Mouse (Mus musculus) thymus, postnatal 0 days (tissue): ENCODE measurements at regions not wholly inside any gene's neighbourhood (a gene's known extent, or its start where the extent isn't known, plus 50 kb on each side); places are given as distances from the start of the nearest gene placed in this dataset.

Source experiments
- DNase-seq: peaks from one replicate; pipeline ENCODE4 v3.0.0-alpha.2; 2015; ENCODE audit warnings: low spot score

DNA sequence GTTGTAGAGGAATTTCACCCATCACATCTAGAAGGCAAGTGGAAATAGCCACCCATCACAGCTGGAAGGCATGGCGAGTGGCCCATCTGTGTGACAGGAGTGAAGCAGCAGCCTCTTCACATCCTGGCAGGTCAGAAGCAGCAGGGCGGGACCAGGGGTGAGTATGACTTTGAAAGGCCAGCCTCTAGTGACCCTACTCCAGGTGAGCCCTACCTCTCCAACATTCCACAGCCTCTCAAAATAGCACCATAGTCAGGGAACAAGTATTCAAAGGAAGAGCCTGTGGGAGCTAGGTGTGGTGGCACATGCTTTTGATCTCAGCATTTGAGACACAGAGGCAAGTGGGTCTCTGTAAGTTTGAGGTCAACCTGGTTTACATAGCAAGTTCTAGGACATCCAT, 284.9 kb downstream of the Hhipl2 start:
- no peak for DNase-seq

GRCm38 (mm10) chr1:183712895-183713294, 294.9 kb downstream of the Hhipl2 start:
- no peak for DNase-seq

GRCm38 (mm10) chr1:183717060-183717459, 296.0 kb upstream of the Dusp10 start:
- no peak for DNase-seq

DNA sequence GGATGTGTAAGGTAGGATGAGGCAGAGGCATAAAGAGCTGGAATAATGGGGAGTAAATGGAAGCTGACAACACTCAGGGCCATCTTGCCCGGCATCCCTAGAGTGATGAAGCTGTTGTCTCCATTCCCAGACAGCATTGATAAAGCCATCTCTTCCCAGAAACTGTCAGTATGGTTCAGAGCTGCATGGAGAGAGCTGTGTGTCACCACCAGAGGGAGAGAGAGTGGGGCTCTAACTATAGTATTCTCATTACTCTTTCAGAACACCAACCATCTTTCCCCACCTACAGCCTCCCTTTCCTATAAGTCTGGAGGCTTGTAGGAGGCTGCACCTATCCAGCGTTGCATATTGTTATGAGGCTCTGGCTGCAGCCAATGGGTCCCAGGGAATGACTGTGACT, 264.0 kb upstream of the Dusp10 start:
- no peak for DNase-seq

GRCm38 (mm10) chr1:183754500-183754899, 258.6 kb upstream of the Dusp10 start:
- no peak for DNase-seq

- DNase-seq, result no peak
Observed at GRCm38 (mm10) chr1:183756716-183757115, 256.4 kb upstream of the Dusp10 start.

DNA sequence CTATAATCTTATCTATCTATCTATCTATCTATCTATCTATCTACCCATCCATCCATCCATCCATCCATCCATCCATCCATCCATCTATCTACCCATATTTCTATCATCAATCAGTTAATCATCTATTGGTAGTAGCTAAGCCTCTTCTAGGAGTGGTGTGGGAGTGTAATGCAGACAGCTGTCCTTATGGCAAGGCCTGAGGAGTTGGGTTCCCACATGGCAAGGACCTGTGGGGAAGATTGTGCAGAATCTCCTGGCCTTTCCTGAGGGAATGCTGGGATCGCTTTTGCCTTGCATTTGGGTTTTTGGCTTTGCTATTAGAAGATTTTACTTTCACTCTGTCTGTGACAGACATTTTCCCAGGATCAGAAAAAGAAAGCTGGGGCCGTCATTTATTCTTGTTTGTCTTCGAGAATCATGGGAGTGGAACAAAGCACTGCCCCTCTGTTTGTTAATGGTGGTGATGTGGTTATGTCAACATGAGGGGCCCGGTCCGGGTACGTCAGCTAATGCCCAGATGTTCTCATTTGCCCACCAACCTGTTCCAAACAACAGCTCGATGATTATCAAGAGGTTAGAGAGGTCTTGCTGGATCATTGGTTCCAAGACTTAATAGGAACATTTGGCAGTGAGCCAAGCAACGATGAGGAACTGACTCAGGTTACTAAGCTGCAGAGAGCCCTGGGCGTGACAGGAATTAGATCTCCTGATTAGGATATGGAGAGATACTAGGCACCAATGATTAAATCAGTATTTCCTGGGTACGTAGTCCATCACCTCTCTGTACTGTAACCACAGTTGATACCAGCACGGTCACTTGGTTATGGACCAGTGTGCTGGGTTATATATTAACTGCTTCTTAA, 249.0 kb upstream of the Dusp10 start:
- DNase-seq, result no peak

GRCm38 (mm10) chr1:183772844-183773243, 240.3 kb upstream of the Dusp10 start:
- no peak for DNase-seq

GRCm38 (mm10) chr1:183780180-183780579, 232.9 kb upstream of the Dusp10 start:
- DNase-seq, result no peak

GRCm38 (mm10) chr1:183780779-183781178, 232.3 kb upstream of the Dusp10 start:
- no peak for DNase-seq

DNA sequence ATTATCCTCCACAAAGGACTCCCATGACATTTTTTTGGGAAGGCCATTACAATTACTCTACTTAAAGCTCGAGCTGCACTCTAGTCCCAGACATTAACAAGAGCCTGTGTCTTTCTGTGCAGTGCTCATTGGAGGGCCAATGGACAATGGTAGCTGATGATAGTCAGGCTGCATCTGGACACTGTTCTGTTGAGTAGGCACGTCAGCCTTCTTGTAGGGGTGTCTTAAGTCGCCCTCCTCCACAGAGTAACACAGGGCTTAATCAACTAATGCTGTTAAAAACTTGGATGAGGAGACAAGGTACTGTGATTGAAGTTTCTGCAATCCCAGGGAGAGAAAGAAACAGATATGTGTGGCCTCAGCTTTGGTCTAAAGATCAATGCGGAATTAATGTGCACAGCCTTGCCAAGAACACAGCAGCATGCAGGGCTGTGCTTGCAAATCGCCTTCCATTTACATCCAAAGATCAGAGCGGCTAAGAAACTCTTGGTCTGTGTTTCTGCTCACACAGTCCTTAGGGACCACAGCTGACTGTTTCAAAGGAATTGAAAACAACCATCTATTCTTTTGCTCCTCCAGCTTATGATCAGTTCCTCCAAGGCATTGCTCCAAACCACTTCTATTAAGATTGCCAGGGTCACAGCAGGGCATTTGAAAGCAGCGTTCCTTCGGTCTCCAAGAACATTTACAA, 229.5 kb upstream of the Dusp10 start:
- no peak for DNase-seq

DNA sequence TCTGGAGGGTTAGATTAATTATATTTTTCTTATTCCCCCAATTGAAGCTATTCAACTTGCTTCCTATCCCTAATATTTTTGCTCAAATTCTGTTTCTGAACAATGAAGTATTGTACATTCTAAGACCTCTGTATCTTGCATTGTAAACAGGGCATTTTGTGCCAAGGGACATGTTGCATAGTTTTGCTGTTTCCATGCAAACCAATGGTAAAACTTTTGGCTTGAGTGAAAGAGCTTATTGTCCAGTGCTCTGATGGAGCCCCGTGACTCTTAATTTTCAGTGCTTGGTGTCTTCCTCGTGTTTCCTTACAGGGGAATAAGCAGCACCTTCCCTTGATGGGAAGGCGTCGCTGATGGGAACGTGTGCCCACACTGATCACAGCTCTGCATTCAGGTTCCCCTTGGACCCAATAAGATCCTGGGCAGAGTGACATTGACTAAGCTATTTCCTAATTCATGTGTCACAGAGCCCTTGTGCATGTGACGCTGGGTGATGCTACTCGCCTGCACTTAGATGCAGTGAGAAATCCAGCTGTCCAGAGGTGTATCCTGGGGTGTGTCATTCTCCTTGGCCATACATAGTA, 220.8 kb upstream of the Dusp10 start:
- DNase-seq, result no peak

DNA sequence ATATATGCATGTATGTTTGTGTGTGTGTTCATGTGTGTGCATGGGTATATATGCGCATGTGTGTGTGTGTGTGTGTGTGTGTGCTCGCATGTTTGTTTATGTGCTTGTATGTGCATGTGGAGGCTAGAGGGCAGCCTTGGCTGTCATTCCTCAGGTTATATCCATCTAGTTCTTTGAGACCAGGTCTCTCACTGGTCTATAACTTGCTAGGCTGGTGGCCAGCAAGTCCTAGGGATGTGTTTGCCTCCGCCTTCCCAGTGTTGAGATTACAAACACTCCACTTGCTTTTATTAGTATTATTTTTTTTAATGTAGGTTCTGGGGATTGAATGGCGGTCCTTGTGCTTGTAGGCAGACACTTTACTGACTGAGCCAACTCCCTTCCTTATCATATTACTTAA, 219.8 kb upstream of the Dusp10 start:
- no peak for DNase-seq

- no peak for DNase-seq
Observed at GRCm38 (mm10) chr1:183793913-183794445, 219.1 kb upstream of the Dusp10 start.

- DNase-seq, result no peak
Observed at GRCm38 (mm10) chr1:183802351-183802750, 210.8 kb upstream of the Dusp10 start.

GRCm38 (mm10) chr1:183803357-183803756, 209.7 kb upstream of the Dusp10 start:
- no peak for DNase-seq

DNA sequence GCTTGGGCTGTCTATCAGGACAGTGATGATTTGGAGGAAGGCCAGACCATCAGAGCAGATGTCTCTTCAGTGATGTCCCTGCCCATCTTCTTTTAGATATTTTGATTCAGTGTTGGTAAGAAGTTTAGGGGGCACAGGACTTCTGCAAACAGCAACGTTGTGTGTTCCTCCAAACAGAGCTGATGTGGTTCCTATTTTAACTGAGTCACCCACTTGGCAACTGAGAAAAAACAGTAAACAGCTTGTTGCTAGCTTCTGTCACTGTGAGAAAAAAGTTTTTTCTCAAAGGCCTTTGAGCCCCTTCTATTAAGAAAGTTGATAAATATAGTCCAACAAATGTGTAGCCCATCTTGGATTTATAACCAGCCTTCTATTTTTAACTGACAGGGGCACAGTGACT, 209.3 kb upstream of the Dusp10 start:
- DNase-seq, result no peak

- DNase-seq, result no peak
Observed at GRCm38 (mm10) chr1:183804295-183804694, 208.8 kb upstream of the Dusp10 start.

GRCm38 (mm10) chr1:183806864-183807730, 206.0 kb upstream of the Dusp10 start:
- DNase-seq, result no peak

GRCm38 (mm10) chr1:183808168-183808567, 204.9 kb upstream of the Dusp10 start:
- DNase-seq, result no peak

GRCm38 (mm10) chr1:183820555-183820954, 192.5 kb upstream of the Dusp10 start:
- no peak for DNase-seq
